Mouse (Mus musculus): ENCODE measurements around the gene Dennd4b.
"Not testable (repeated sequence)": the region's sequence is repeated elsewhere in the genome, so short reads cannot be mapped to it uniquely, and the experiment has no call there.

Gene Dennd4b

GRCm38 (mm10) chr3:90253174-90253573, 11.8 kb upstream of the Dennd4b start:
- not testable (repeated sequence) for DNase-seq (ENCODE audit: low spot score in 2 of 2)

DNA sequence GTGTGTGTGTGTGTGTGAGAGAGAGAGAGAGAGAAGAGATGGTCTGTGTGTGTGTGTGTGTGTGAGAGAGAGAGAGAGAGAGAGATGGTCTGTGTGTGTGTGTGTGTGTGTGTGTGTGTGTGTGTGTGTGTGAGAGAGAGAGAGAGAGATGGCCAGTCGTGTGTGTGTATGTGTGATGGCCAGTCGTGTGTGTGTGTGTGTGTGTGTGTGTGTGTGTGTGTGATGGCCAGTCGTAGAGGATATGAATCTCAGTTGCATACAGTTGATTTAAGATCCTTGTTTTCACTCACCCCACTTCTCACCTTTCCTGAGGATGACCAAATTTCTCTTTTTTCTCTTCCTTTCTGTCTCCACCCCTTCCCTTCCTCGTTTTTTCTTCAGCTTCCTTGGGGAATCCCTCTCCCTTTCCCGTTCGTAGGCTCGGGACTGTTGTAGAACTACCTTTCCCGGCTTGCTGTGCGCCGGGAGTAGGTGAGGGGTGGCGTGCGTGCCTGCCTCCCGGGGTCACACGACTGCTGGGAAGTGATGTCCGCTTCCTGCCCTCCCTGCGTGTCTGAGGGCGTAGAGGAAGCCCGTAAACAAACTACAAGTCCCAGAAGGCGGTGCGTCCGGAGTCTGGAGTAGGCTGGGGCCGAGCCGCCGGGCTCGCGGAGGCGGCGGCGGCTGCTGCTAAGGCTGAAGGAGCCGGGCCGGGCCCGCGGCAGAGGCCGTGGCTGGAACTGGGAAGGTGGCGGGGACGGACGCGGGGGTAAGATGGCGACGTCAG, 11.1 kb upstream of the Dennd4b start, which contains the start of gene Crtc2:
Gene Crtc2 (plus strand): TSS at position 511 of the 766 bp plus-strand sequence.
- peak; percentile 97 to 99 for DNase-seq (ENCODE audit: low spot score in 2 of 2)

DNA sequence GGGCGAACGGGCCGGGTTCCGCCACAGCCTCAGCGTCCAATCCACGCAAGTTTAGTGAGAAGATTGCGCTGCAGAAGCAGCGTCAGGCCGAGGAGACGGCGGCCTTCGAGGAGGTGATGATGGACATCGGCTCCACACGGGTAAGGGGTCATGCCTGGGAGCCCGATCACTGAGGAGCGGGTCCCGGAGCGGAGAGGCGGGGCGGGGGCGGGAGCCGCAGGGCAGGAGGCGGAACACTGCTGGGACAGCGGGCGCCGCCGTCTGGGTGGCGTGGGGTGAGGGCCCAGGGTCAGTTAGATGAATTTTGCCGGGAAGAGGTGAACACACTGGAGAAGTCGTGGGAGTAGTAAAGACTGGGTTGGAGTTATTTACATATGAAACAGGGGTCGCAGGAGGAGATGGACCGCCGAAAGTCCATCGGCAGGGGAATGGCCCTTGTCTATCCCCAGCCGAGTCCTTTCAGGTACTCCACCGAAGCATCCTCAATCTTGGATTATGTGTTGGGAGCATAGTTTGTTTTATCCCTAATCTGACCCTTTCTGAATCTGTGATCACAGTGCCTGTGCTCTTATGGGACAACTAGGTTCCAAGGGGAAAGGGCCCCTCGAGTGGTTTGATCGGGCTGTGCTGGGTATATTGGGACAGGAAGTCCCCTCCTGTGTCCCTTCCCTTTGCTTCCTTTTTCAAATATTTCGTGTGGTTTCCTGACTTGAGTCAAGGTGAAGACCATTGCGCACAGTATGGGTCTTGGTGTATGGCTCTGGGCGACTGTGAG, 10.4 kb upstream of the Dennd4b start:
- DNase-seq (ENCODE audit: low spot score in 2 of 2) = no peak

DNA sequence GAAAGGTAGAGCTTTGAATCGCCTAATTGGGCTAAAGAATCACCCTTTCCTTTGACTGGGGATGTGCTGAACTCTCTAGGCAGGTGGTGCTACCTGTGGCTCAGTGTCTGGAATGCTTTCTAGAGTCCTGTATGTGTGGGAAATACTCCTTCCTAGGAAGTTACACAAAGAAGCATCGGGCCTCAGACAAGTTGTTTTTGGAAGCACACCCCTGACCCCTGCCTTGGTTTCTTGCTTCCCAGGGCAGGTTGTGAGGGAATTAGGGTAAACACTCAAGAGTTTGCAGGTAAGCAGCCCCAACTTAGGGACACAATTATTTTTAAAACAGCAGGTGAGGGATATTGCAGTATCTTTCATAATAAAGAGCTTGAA, 9.8 kb upstream of the Dennd4b start:
- DNase-seq (ENCODE audit: low spot score in 2 of 2) = no peak

DNA sequence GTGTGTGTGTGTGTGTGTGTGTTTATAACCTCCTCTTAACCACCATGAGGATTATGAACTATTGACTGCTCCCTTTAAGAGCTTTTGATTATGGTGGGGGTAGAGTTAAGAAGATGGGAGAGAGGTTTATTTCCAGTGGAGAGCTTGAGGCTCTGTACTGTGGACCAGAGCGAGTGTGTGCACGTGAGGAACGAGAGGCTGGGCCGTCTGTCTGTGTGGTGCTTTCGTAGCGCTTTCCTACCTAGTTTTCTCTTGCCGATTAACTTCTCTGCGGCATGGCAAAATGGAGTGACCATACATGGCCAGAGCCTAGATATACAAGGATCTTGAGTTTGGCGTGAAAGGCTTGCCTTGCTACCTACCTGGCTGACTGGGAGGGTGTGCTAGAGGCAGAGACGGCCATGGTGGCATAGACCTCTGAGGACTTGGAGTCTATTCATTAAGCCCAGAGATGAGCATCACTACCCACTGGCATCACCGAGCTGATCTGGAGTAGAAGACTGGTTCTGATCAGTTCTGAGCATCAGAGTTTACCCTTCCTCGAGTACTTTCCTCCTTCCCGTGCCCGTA, 9.1 kb upstream of the Dennd4b start:
- DNase-seq (ENCODE audit: low spot score in 2 of 2) = no peak

DNA sequence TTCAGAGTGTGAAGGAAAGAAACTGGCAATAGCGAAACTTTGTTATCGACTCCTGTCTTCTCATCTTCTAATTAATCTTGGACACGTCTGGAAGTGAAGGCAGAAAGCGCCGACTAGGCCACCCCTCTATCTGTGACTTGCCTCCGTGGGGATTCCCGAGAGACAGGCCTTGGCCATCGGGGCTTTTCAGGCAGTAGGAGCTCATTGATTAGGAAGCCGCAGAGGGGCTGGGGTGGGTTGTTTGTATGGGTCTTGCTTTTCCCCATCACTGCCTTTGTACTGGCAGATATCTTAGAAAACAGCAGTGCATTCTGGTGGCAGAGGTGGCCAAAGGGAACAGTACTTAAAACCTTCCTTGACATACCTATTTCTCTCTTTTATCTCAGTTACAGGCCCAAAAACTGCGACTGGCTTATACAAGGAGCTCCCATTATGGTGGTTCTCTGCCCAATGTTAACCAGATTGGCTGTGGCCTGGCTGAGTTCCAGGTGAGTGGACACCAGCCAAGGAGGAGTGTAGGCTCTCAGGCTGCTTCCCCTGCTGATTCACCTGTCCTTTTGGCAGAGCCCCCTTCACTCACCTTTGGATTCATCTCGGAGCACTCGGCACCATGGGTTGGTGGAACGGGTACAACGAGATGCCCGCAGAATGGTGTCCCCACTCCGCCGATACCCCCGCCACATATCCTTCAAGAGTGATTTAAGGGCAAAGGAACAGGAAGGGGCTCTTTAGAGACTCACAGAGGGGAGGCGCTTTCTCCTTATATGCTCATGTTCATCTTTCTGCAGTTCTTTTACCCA, 8.1 kb upstream of the Dennd4b start:
- no peak for DNase-seq (ENCODE audit: low spot score in 2 of 2)

DNA sequence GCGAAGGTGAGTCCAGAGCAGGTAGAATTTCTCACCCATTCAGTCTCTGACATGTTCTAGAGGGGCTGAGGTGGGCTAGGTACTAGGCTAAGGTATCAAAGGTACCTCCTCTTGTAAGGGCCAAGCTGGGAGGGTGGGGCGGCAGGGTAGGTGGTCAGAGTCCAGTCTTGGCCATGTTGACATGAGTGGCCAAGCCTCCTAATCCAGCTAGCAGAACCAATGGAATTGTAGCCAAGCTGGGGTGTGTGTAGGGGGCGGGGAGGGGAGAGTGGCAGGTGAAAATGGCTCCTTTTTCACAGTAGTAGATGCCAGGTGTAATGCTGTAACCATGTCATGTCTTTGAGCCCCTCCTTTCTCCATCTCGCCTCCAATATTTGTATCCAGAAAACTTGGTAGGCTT, 6.5 kb upstream of the Dennd4b start:
- DNase-seq (ENCODE audit: low spot score in 2 of 2) = no peak

GRCm38 (mm10) chr3:90263121-90263771, 1.7 kb upstream of the Dennd4b start:
- no peak for DNase-seq (ENCODE audit: low spot score in 2 of 2)

DNA sequence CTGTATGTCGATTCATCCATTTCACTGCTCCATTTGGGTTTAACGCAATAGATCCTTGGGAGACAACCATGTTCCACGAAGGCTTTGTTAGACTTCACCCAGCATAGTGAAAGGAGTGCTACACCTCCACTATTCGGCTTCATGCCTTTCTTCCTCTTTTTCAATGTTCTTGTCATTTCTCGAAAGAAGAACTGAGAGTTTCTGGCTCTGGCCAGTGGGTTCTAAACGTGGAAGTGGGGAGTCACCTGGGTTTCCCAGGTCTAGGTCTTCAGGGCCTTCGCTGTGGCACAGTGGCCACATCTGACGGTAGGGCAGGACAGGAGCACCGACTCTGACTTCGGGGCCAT, 325 bp upstream of the Dennd4b start:
- DNase-seq (ENCODE audit: low spot score in 2 of 2) = no peak

- DNase-seq (ENCODE audit: low spot score in 2 of 2) = no peak
Observed at GRCm38 (mm10) chr3:90265932-90266741, 1.2 kb downstream of the Dennd4b start.

DNA sequence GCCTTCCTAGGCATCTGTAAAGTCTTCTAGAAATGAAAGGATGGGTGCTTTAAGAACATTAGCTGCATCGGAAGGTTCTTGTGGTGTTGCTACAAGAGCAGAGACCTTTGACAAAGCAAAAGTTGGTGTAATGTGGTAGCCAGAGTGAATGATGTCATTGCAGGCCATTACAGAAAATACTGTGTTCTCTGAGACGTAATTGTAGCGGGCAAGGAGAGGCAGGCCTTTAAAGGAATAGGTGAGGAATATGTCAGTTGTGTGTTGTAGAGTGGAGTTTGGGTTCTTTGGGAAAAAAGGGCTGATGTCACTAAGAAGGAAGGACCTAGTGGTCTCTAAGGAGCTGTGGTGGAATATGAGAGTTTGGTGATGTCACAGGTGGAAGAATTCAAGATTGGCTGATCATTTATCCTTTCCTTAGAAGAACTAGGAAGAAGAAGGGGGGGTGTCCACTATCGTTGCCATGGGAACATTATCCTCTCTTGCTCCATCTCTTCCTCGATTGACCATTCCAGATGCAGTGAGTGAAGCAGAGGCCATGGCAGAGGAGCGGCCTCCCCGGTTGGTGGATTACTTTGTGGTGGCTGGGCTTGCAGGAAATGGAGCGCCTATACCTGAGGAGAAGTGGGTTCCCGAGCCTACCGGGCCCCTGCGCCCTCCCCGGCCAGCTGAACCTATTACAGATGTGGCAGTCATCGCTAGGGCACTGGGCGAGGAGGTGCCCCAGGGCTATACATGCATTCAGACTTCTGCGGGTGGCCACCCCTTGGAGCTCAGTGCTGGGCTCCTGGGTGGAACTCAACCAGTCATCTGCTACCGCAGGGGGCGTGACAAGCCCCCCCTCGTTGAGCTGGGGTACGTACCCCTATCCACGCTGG, 2.2 kb downstream of the Dennd4b start:
- DNase-seq (ENCODE audit: low spot score in 2 of 2) = no peak

DNA sequence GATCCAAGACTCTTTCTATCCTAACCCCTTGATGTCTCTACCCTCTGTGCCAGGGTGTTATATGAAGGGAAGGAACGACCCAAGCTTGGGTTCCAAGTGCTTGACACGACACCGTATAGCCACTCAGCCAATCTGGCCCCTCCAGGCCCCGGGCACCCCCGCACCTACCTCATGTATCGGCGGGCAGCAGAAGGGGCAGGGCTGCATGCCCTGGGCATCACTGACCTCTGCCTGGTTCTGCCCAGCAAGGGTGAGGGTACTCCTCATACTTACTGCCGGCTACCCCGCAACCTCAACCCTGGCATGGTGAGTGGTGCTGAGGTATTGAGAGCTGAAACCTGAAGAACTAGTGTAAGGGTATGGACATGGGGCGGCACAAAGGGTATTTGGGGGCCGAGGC, 3.2 kb downstream of the Dennd4b start:
- DNase-seq (ENCODE audit: low spot score in 2 of 2) = no peak

GRCm38 (mm10) chr3:90268971-90269370, 4.0 kb downstream of the Dennd4b start:
- no peak for DNase-seq (ENCODE audit: low spot score in 2 of 2)

DNA sequence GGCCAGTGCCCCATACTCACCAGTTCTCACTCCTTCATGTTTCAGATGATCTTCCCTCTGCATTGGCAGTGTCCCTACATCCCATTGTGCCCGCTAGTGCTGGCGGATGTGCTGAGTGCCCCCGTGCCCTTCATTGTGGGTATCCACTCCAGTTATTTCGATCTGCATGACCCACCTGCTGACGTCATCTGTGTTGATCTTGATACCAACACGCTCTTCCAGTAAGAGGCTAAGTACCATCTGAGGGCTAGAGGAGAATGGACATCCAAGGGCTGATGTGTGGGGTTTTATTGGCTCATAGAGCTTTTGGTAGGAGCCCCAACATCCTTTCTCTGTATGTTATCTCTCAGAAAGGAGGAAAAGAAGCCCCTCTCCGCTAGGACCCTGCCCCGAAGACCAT, 5.8 kb downstream of the Dennd4b start:
- no peak for DNase-seq (ENCODE audit: low spot score in 2 of 2)

DNA sequence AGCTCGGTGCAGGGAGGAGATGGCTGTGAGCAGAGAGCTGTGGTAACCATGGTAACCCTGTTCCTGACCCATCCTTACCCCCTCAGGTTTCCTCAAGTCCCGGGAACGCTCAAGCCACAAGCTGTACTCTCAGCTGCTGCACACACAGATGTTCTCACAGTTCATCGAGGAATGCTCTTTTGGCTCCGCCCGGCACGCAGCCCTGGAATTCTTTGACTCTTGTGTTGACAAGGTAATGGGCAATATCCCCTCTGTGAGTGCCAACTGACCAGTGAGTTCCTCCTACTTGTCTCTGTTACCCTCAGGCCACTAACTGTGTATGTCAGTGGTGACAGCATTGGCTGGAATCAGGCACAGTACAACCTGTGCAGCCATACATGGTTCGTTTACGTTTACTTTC, 7.2 kb downstream of the Dennd4b start:
- no peak for DNase-seq (ENCODE audit: low spot score in 2 of 2)

DNA sequence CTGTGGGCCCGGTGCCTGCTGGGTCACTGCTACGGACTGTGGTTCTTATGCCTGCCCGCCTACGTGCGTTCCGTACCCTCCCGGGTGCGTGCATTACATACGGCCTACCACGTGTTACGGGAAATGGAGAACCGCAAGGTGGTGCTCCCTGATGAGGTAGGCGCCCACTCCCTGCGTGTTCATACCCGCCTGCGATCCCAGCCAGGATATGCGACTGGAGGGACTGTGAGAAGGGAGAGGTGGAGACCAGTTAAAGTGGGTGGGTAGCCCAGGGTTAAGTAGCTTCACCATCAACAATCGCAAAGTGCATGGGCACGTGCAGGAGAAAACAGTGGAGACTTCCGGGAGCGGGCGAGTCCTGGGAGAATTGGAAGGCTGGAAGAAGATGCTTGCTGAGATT, 8.9 kb downstream of the Dennd4b start:
- no peak for DNase-seq (ENCODE audit: low spot score in 2 of 2)

GRCm38 (mm10) chr3:90275286-90275685, 10.3 kb downstream of the Dennd4b start:
- DNase-seq (ENCODE audit: low spot score in 2 of 2) = no peak

DNA sequence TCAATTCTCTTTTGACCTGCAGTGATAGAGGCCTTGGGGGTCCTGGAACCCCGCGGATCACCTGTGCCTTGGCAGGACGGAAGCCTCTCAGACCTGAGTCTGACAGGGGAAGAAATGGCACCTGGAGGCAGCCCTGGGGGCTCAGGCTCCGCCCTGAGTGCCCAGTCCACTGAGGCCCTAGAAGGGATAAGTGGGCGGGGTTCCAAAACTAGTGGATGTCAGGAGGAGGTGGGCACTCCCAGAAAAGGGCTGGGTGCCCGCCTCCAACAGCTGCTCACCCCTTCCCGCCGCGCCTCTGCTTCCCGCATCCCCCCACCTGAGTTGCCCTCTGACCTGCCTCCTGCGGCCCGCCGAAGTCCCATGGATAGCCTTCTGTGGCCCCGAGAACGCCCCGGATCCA, 11.9 kb downstream of the Dennd4b start:
- no peak for DNase-seq (ENCODE audit: low spot score in 2 of 2)

DNA sequence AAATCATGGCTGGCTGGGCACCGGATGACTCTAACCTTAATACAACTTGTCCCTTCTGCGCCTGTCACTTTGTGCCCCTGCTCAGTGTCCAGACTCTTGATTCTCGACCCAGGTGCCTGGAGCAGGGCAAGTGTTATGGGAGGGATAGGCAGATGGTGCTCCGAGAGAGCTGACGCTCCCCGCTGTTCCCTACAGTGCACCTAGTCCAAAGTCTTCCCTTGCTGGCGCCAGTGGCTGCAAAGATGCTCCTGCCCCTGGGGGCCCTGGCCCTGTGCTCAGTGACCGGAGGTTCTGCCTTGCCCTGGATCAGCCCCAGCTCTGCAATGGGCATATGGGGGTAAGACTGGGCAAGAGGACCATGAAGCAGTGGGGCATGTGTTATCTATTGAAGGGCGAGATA, 12.8 kb downstream of the Dennd4b start:
- DNase-seq (ENCODE audit: low spot score in 2 of 2) = no peak

DNA sequence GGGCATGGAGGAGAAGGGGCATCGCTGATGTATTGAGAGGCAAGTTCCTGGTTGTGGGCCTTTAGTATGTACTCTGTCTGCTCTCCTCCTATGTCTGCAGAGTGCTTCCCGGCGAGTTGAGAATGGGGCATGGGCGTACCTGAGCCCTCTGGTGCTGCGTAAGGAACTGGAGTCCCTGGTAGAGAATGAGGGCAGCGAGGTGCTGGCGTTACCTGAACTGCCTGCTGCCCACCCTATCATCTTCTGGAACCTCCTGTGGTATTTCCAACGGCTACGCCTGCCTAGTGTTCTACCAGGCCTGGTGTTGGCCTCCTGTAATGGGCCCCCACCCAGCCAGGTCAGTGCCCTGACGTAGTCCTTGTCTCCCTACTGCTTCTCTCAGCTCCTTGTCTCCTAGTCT, 13.2 kb downstream of the Dennd4b start:
- no peak for DNase-seq (ENCODE audit: low spot score in 2 of 2)

Data from right cerebral cortex, postnatal 36 days (tissue).